Mouse (Mus musculus) limb, embryonic 13.5 days (tissue): ENCODE measurements at regions not wholly inside any gene's neighbourhood (a gene's known extent, or its start where the extent isn't known, plus 50 kb on each side); places are given as distances from the start of the nearest gene placed in this dataset.

Experiments used
- ATAC-seq: fragments of 200-750 bp; cut with Nextera tagmentation; 2 replicates; pipeline ENCODE4 v1.8.0; 2017; ENCODE audit warnings: low read depth, moderate number of reproducible peaks, moderate TSS enrichment; ENCODE audit not compliant: low FRiP score
- H3K27ac ChIP-seq: fragments of 300-500 bp; sonication (generic); 2 replicates; pipeline ENCODE4 v1.5.1; 2015; ENCODE audit warnings: inconsistent platforms, mild to moderate bottlenecking, moderate library complexity
- H3K27me3 ChIP-seq: fragments of 300-500 bp; sonication (generic); 2 replicates; pipeline ENCODE4 v1.6.1; 2015; ENCODE audit warnings: mild to moderate bottlenecking, inconsistent platforms
- H3K36me3 ChIP-seq: fragments of 300-500 bp; sonication (generic); 2 replicates; pipeline ENCODE4 v1.6.1; 2015; ENCODE audit warnings: inconsistent platforms, mild to moderate bottlenecking, moderate library complexity
- H3K4me1 ChIP-seq: fragments of 300-500 bp; sonication (generic); 2 replicates; pipeline ENCODE4 v1.6.1; 2015; ENCODE audit warnings: inconsistent platforms
- H3K4me2 ChIP-seq: fragments of 300-500 bp; sonication (generic); replicated peaks from 2 replicates; pipeline ENCODE4 v1.6.1; 2015; ENCODE audit warnings: inconsistent platforms, mild to moderate bottlenecking, moderate library complexity
- H3K4me3 ChIP-seq: fragments of 300-500 bp; sonication (generic); 2 replicates; pipeline ENCODE4 v1.5.1; 2015; ENCODE audit warnings: moderate library complexity, mild to moderate bottlenecking, inconsistent platforms
- H3K9ac ChIP-seq: fragments of 300-500 bp; sonication (generic); 2 replicates; pipeline ENCODE4 v1.6.1; 2015; ENCODE audit warnings: mild to moderate bottlenecking, inconsistent platforms
- H3K9me3 ChIP-seq: fragments of 300-500 bp; sonication (generic); 2 replicates; pipeline ENCODE4 v1.6.1; 2016; ENCODE audit warnings: inconsistent platforms
- WGBS: fragments of 180-500 bp; shearing (Covaris S2); methylation state at CpG from one replicate; pipeline ENCODE4 v1.1.7; 2015; 5-methylcytosine and 5-hydroxymethylcytosine counted together

- Histone ChIP-seq H3K9me3 (no peaks in the 10 kb centered on the region), H3K27me3 (no peaks in the 10 kb centered on the region), H3K9ac (no peak overlapping the region), H3K27ac (no peak overlapping the region), H3K4me2 (no peak overlapping the region), H3K36me3 (no peaks in the 10 kb centered on the region), H3K4me1 (peaks cover 17% of the 10 kb centered on the region), H3K4me3 (no peak overlapping the region)
- WGBS = 31% methylated on average over 3 of the region's 3 CpGs
- ATAC-seq = no peak
These were observed 103.1 kb downstream of the Cenpf start for GRCm38 (mm10) chr1:189584831-189585230.

- no peak overlapping the region for H3K9ac ChIP-seq
- whole genome bisulfite sequencing = 87% methylated on average over 4 of the region's 4 CpGs
- H3K4me3 ChIP-seq = no peak overlapping the region
- no peak for ATAC-seq
- no peak overlapping the region for H3K4me2 ChIP-seq
- H3K36me3 ChIP-seq = no peaks in the 10 kb centered on the region
- H3K27ac ChIP-seq = no peak overlapping the region
- H3K4me1 ChIP-seq = peaks cover 16% of the 10 kb centered on the region
- no peaks in the 10 kb centered on the region; the same call in 1 of the 2 replicates for H3K9me3 ChIP-seq
- H3K27me3 ChIP-seq = no peaks in the 10 kb centered on the region
These were observed 106.5 kb downstream of the Cenpf start for GRCm38 (mm10) chr1:189581427-189581826.

- Histone ChIP-seq H3K4me1 (0 out of 2 replicates have a peak, but pooled peaks cover 3% of the 10 kb centered on the region), H3K27me3 (no peaks in the 10 kb centered on the region), H3K4me2 (no peak overlapping the region), H3K9me3 (no peaks in the 10 kb centered on the region; the same call in 1 of the 2 replicates), H3K27ac (no peak overlapping the region), H3K36me3 (no peaks in the 10 kb centered on the region), H3K4me3 (no peak overlapping the region), H3K9ac (no peak overlapping the region)
- WGBS = 64% methylated on average over 2 of the region's 2 CpGs
- ATAC-seq = no peak; the same call in 1 of the 2 replicates
These were observed 108.5 kb downstream of the Cenpf start for GRCm38 (mm10) chr1:189579358-189579757.

GRCm38 (mm10) chr1:189576311-189577002, 111.4 kb downstream of the Cenpf start:
- Histone ChIP-seq H3K4me3 (no peak overlapping the region), H3K9ac (no peak overlapping the region), H3K27ac (no peak overlapping the region), H3K27me3 (no peaks in the 10 kb centered on the region), H3K36me3 (no peaks in the 10 kb centered on the region), H3K4me2 (no peak overlapping the region), H3K9me3 (no peaks in the 10 kb centered on the region; the same call in 1 of the 2 replicates), H3K4me1 (no peaks in the 10 kb centered on the region)
- ATAC-seq = no peak
- WGBS = 59% methylated on average over 11 of the region's 11 CpGs

- Histone ChIP-seq H3K36me3 (no peaks in the 10 kb centered on the region), H3K27ac (no peak overlapping the region), H3K9ac (no peak overlapping the region), H3K4me2 (no peak overlapping the region), H3K9me3 (no peaks in the 10 kb centered on the region; the same call in 1 of the 2 replicates), H3K27me3 (no peaks in the 10 kb centered on the region), H3K4me1 (no peaks in the 10 kb centered on the region), H3K4me3 (no peak overlapping the region)
- 88% methylated on average over 10 of the region's 10 CpGs for WGBS
- no peak for ATAC-seq
These were observed 112.2 kb downstream of the Cenpf start for GRCm38 (mm10) chr1:189575525-189576240.

DNA sequence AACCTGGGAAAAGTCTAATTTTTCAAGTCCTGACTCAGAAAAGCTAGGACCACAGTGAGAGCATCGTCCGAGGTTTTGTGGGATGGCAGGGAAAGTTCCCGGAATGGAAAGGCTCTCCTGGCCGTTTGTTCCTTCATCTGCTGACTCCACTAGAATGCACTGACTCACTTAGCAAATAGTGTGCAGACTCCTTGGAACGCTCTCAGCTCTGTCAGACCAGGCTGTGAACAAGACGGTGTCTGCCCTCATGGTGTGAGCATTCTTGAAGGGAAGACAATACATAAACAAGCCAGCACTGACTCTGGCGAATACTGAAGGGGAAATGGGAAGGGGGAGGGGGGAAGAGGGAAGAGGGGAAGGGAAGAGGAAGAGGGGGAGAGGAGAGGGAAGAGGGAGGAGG, 121.4 kb downstream of the Cenpf start:
- no peak overlapping the region for H3K9ac ChIP-seq
- ATAC-seq = no peak
- H3K4me2 ChIP-seq = no peak overlapping the region
- no peaks in the 10 kb centered on the region for H3K27me3 ChIP-seq
- no peaks in the 10 kb centered on the region for H3K36me3 ChIP-seq
- WGBS = 40% methylated on average over 7 of the region's 7 CpGs
- H3K9me3 ChIP-seq = no peaks in the 10 kb centered on the region
- no peak overlapping the region for H3K27ac ChIP-seq
- H3K4me1 ChIP-seq = no peaks in the 10 kb centered on the region
- no peak overlapping the region for H3K4me3 ChIP-seq

DNA sequence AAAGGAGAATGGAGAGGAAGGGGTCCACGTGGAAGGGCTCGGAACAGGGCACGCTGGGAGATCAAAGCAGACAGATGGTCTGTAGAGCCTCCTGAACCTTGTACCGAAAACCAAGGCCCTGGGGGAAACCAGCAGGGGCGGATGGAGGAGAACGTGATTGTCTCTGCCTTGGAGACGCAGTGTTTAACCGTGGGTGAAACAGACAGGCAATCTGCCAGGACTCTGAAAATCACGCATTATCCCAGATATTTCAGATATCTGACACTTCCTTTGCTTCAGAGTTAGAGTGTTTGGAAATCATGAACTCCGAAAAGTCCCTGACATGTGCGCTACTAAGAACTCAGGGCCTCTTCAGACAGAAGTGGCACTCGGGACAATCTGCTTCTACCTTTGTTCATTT, 126.1 kb downstream of the Cenpf start:
- ATAC-seq = no peak
- H3K9ac ChIP-seq = no peak overlapping the region
- peaks cover 7% of the 10 kb centered on the region; the same call in 1 of the 2 replicates for H3K4me1 ChIP-seq
- no peaks in the 10 kb centered on the region for H3K9me3 ChIP-seq
- 86% methylated on average over 12 of the region's 12 CpGs for WGBS
- no peak overlapping the region for H3K4me2 ChIP-seq
- no peaks in the 10 kb centered on the region for H3K27me3 ChIP-seq
- H3K36me3 ChIP-seq = no peaks in the 10 kb centered on the region
- no peak overlapping the region for H3K4me3 ChIP-seq
- H3K27ac ChIP-seq = no peak overlapping the region

- no peak overlapping the region for H3K9ac ChIP-seq
- ATAC-seq = peak; percentile 83
- H3K27ac ChIP-seq = peak overlapping the region; percentile 6; the same call in 1 of the 2 replicates
- no peak overlapping the region for H3K4me3 ChIP-seq
- WGBS = 26% methylated on average over 10 of the region's 10 CpGs
- H3K4me1 ChIP-seq = peaks cover 7% of the 10 kb centered on the region; the same call in 1 of the 2 replicates
- no peaks in the 10 kb centered on the region for H3K36me3 ChIP-seq
- H3K4me2 ChIP-seq = peak overlapping the region; percentile 35
- no peaks in the 10 kb centered on the region for H3K27me3 ChIP-seq
- H3K9me3 ChIP-seq = no peaks in the 10 kb centered on the region
These were observed 127.3 kb downstream of the Cenpf start for GRCm38 (mm10) chr1:189560576-189560975.

DNA sequence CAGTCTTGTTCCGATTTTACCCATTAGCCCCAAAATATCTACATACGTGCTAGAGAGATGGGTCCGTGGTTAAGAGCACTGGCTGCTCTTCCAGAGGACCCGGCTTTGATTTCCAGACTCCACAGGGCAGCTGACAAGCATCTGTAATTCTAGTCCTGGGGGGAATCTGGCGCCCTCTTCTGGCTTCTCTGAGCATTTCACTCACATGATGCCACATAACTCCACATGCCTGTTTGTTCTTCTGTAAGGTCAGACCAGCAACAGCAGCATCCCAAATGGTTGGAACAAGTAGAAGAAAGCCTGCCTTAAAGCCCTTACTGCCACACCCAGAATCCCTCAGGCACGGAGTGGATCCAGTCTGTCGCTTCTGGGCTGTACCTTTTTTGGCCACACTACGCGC, 137.0 kb downstream of the Cenpf start:
- no peak for ATAC-seq
- no peak overlapping the region for H3K4me3 ChIP-seq
- H3K27ac ChIP-seq = no peak overlapping the region
- H3K36me3 ChIP-seq = no peaks in the 10 kb centered on the region
- H3K9ac ChIP-seq = no peak overlapping the region
- 84% methylated on average over 9 of the region's 9 CpGs for WGBS
- H3K9me3 ChIP-seq = peaks cover 4% of the 10 kb centered on the region; the same call in 1 of the 2 replicates
- no peaks in the 10 kb centered on the region for H3K27me3 ChIP-seq
- no peak overlapping the region for H3K4me2 ChIP-seq
- no peaks in the 10 kb centered on the region for H3K4me1 ChIP-seq

DNA sequence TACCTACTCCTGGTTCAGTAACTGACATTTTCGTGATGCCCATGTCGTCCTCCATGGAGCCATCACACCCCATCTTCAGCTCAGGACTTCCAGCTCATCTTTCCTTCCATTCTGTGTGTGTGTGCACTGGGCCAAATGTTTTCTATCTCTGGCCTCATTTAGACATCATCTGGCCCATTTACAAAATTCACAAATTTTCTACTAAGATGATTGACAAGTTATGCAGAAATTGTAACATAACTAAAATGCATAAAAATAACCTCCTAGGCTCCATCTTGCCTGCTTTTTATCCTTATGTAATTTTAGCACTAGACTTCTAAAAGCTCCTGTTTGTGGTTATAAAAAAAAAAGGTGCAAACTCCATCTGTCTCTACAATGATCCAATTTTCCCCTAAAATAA, 130.8 kb upstream of the Kcnk2 start:
- WGBS = 94% methylated on average over 2 of the region's 2 CpGs
- Histone ChIP-seq H3K9me3 (no peaks in the 10 kb centered on the region), H3K27ac (no peak overlapping the region)

GRCm38 (mm10) chr1:189526329-189526728, 124.3 kb upstream of the Kcnk2 start:
- WGBS = 18% methylated on average over 5 of the region's 5 CpGs
- peak; percentile 67; the same call in 1 of the 2 replicates for ATAC-seq
- Histone ChIP-seq H3K4me2 (no peak overlapping the region), H3K27me3 (no peaks in the 10 kb centered on the region), H3K27ac (no peak overlapping the region), H3K9me3 (no peaks in the 10 kb centered on the region), H3K36me3 (no peaks in the 10 kb centered on the region), H3K9ac (no peak overlapping the region), H3K4me1 (0 out of 2 replicates have a peak, but pooled peaks cover 7% of the 10 kb centered on the region), H3K4me3 (no peak overlapping the region)

More for the DNA sequence above, 130.8 kb upstream of the Kcnk2 start:
- Histone ChIP-seq H3K4me1 (no peaks in the 10 kb centered on the region), H3K4me2 (no peak overlapping the region), H3K27me3 (0 out of 2 replicates have a peak, but pooled peaks cover 4% of the 10 kb centered on the region), H3K9ac (no peak overlapping the region), H3K4me3 (no peak overlapping the region), H3K36me3 (no peaks in the 10 kb centered on the region)
- no peak for ATAC-seq

- no peak overlapping the region for H3K4me3 ChIP-seq
- H3K9ac ChIP-seq = no peak overlapping the region
- H3K4me1 ChIP-seq = no peaks in the 10 kb centered on the region
- 86% methylated on average over 7 of the region's 7 CpGs for WGBS
- H3K27me3 ChIP-seq = no peaks in the 10 kb centered on the region
- no peak overlapping the region for H3K4me2 ChIP-seq
- no peak overlapping the region for H3K27ac ChIP-seq
- H3K36me3 ChIP-seq = no peaks in the 10 kb centered on the region
- ATAC-seq = no peak
- H3K9me3 ChIP-seq = peaks cover 3% of the 10 kb centered on the region; the same call in 1 of the 2 replicates
These were observed 113.4 kb upstream of the Kcnk2 start for GRCm38 (mm10) chr1:189515476-189515875.
